Mouse (Mus musculus) ES-E14 (cell line): ENCODE data around the gene Lrp11. TPM values are rescaled to one million over a fixed set of nuclear protein-coding genes. Genes with fewer than 3 reads are reported as not detected.
A peak's percentile ranks its signal among the peaks of the same experiment; 100 is the strongest.

Experiments
- DNase-seq: peaks from one replicate; pipeline ENCODE4 v3.0.0-alpha.2; 2013; ENCODE audit warnings: low read depth, low spot score
- H3K27ac ChIP-seq: 2 replicates; pipeline ENCODE4 v1.5.1; 2012; ENCODE audit warnings: low read depth, mild to moderate bottlenecking, low read length, moderate library complexity, mixed read lengths; ENCODE audit not compliant: poor library complexity, insufficient read depth, severe bottlenecking
- H3K36me3 ChIP-seq: 2 replicates; pipeline ENCODE4 v1.6.1; 2012; ENCODE audit warnings: mild to moderate bottlenecking, low read length, moderate library complexity, mixed read lengths; ENCODE audit not compliant: control insufficient read depth, poor library complexity, insufficient read depth, severe bottlenecking
- H3K4me1 ChIP-seq, 2 experiments: fragments of 150-350 bp in 1 of 2; sonication (generic) in 1 of 2; 2 replicates each; pipeline ENCODE4 v1.6.1; 2012; ENCODE audit warnings: low read length in 2 of 2, mild to moderate bottlenecking in 1 of 2, mixed read lengths in 1 of 2; ENCODE audit not compliant: control insufficient read depth in 2 of 2, insufficient read depth in 2 of 2, poor library complexity in 1 of 2
- H3K4me3 ChIP-seq, 2 experiments: fragments of 150-350 bp in 1 of 2; sonication (generic) in 1 of 2; 2 replicates each; pipeline ENCODE4 v1.5.1; 2012; ENCODE audit warnings: low read length in 2 of 2, low read depth in 1 of 2, mild to moderate bottlenecking in 1 of 2, mixed read lengths in 1 of 2; ENCODE audit not compliant: insufficient read depth in 1 of 2, poor library complexity in 1 of 2, severe bottlenecking in 1 of 2
- H3K9ac ChIP-seq: 2 replicates; pipeline ENCODE4 v1.6.1; 2012; ENCODE audit warnings: low read depth, mild to moderate bottlenecking, low read length, mixed read lengths; ENCODE audit not compliant: poor library complexity, insufficient read depth, severe bottlenecking
- H3K9me3 ChIP-seq: fragments of 150-350 bp; sonication (generic); 2 replicates; pipeline ENCODE4 v1.6.1; 2012; ENCODE audit warnings: low read depth, mild to moderate bottlenecking, low read length; ENCODE audit not compliant: control insufficient read depth, insufficient read depth
- CHD2 ChIP-seq: IDR thresholded peaks from 2 replicates; pipeline ENCODE4 v1.6.1; 2014; ENCODE audit warnings: mild to moderate bottlenecking, low read depth, low read length, inconsistent platforms
- HCFC1 ChIP-seq: IDR thresholded peaks from 2 replicates; pipeline ENCODE4 v1.6.1; 2012; ENCODE audit warnings: low read length, inconsistent platforms, borderline replicate concordance; ENCODE audit not compliant: insufficient read depth
- MAFK ChIP-seq: IDR thresholded peaks from 2 replicates; pipeline ENCODE4 v1.6.1; 2014; ENCODE audit warnings: mild to moderate bottlenecking, low read depth, low read length, inconsistent platforms; ENCODE audit not compliant: insufficient read depth
- ZC3H11A ChIP-seq: IDR thresholded peaks from 2 replicates; pipeline ENCODE4 v1.6.1; 2012; ENCODE audit warnings: low read depth, mild to moderate bottlenecking, inconsistent platforms, low read length, borderline replicate concordance
- ZNF384 ChIP-seq: IDR thresholded peaks from 2 replicates; pipeline ENCODE4 v1.6.1; 2012; ENCODE audit warnings: low read depth, low read length, inconsistent platforms
- in situ Hi-C, 2 experiments: fragments of 600-800 bp; cut with MboI; formaldehyde crosslinking; loops; one replicate each; pipeline ENCODE4 v1.15.1; 2025; ENCODE audit warnings: low sequenced_read_pairs in 2 of 2, inconsistent platforms in 1 of 2; ENCODE audit not compliant: unreplicated experiment in 2 of 2
- total RNA-seq: library from RNA; depleted of rRNA; stranded (reverse); fragments of 300-350 nt; gene quantifications from 2 replicates; pipeline ENCODE4 v1.2.3, GENCODE M21; 2012

The Lrp11 gene
- total RNA-seq, 1 experiment = 25.6 TPM

- TF ChIP-seq ZC3H11A = no peak
- TF ChIP-seq ZNF384 = no peak
- no peak for TF ChIP-seq CHD2
- TF ChIP-seq HCFC1 = no peak
- TF ChIP-seq MAFK = no peak
- Histone ChIP-seq H3K36me3 (peaks cover 5% of the 10 kb centered on the region; the same call in 1 of the 2 replicates), H3K4me1 (peaks cover 0 to 5% of the 10 kb centered on the region in 2 experiments; a peak in 1 of 4 replicates), H3K27ac (no peak overlapping the region), H3K9ac (no peak overlapping the region), H3K9me3 (no peaks in the 10 kb centered on the region), H3K4me3 (no peak overlapping the region)
- in situ Hi-C loops = no loop called here
- DNase-seq = no peak
These were observed 5.2 kb downstream of the Lrp11 start for GRCm38 (mm10) chr10:7594797-7595196.

- TF ChIP-seq ZC3H11A (no peak), ZNF384 (no peak), HCFC1 (no peak), CHD2 (no peak), MAFK (no peak)
- Histone ChIP-seq H3K4me1 (peaks cover 2 to 3% of the 10 kb centered on the region in 2 experiments; a peak in 2 of 4 replicates), H3K4me3 (no peak overlapping the region), H3K27ac (no peak overlapping the region), H3K36me3 (peaks cover 6% of the 10 kb centered on the region; the same call in 1 of the 2 replicates), H3K9me3 (no peaks in the 10 kb centered on the region), H3K9ac (no peak overlapping the region)
- no peak for DNase-seq
- in situ Hi-C loops = no loop called here
These were observed 6.7 kb downstream of the Lrp11 start for GRCm38 (mm10) chr10:7596251-7596650.

- Histone ChIP-seq H3K4me3 (no peak overlapping the region), H3K9me3 (no peaks in the 10 kb centered on the region), H3K9ac (no peak overlapping the region), H3K4me1 (peaks cover 0 to 2% of the 10 kb centered on the region in 2 experiments; a peak in 1 of 4 replicates), H3K27ac (no peak overlapping the region), H3K36me3 (peaks cover 11% of the 10 kb centered on the region; the same call in 1 of the 2 replicates)
- in situ Hi-C loops = no loop called here
- no peak for DNase-seq
- TF ChIP-seq CHD2 (no peak), ZC3H11A (no peak), MAFK (no peak), ZNF384 (no peak), HCFC1 (no peak)
These were observed 8.6 kb downstream of the Lrp11 start for GRCm38 (mm10) chr10:7598177-7598576.

GRCm38 (mm10) chr10:7600647-7601046, 11.0 kb downstream of the Lrp11 start:
- H3K27ac ChIP-seq = no peak overlapping the region
- no peak for DNase-seq
- in situ Hi-C loops = no loop called here
- peaks cover 0 to 2% of the 10 kb centered on the region in 2 experiments; a peak in 1 of 4 replicates for H3K4me1 ChIP-seq
- no peak for TF ChIP-seq HCFC1
- TF ChIP-seq ZNF384 = no peak
- peak; percentile 27; the same call in 1 of the 2 replicates for TF ChIP-seq ZC3H11A
- TF ChIP-seq CHD2 = no peak
- TF ChIP-seq MAFK = 0 out of 2 replicates have a peak, but pooled peaks have one; percentile 4
- no peak overlapping the region for H3K4me3 ChIP-seq
- H3K9ac ChIP-seq = no peak overlapping the region
- H3K36me3 ChIP-seq = peaks cover 14% of the 10 kb centered on the region; the same call in 1 of the 2 replicates
- no peaks in the 10 kb centered on the region for H3K9me3 ChIP-seq

- no peak for DNase-seq
- in situ Hi-C loops = no loop called here
- Histone ChIP-seq H3K9ac (no peak overlapping the region), H3K27ac (no peak overlapping the region), H3K36me3 (peaks cover 22% of the 10 kb centered on the region), H3K4me3 (no peak overlapping the region), H3K4me1 (peaks cover 0 to 7% of the 10 kb centered on the region in 2 experiments; a peak in 1 of 4 replicates), H3K9me3 (no peaks in the 10 kb centered on the region)
- TF ChIP-seq ZC3H11A = no peak
- TF ChIP-seq CHD2 = no peak
- no peak for TF ChIP-seq MAFK
- TF ChIP-seq ZNF384 = no peak
- TF ChIP-seq HCFC1 = no peak
These were observed 15.6 kb downstream of the Lrp11 start for GRCm38 (mm10) chr10:7605168-7605567.
